Mouse (Mus musculus) intestine, postnatal 0 days (tissue): ENCODE results near the gene Utp20. TPM values are rescaled to one million over a fixed set of nuclear protein-coding genes. Genes with fewer than 3 reads are reported as not detected.

Experiments
- ATAC-seq: fragments of 200-750 bp; cut with Nextera tagmentation; 2 replicates; pipeline ENCODE4 v1.8.0; 2017; ENCODE audit warnings: mild to moderate bottlenecking, moderate TSS enrichment, moderate library complexity
- H3K27ac ChIP-seq: fragments of 300-500 bp; sonication (generic); 2 replicates; pipeline ENCODE4 v1.5.1; 2014; ENCODE audit warnings: mild to moderate bottlenecking, low read depth, low read length, moderate library complexity
- H3K27me3 ChIP-seq: fragments of 300-500 bp; sonication (generic); replicated peaks from 2 replicates; pipeline ENCODE4 v1.6.1; 2014; ENCODE audit warnings: low read length, mixed read lengths; ENCODE audit not compliant: control insufficient read depth, insufficient read depth
- H3K36me3 ChIP-seq: fragments of 300-500 bp; sonication (generic); 2 replicates; pipeline ENCODE4 v1.6.1; 2014; ENCODE audit warnings: mild to moderate bottlenecking, moderate library complexity; ENCODE audit not compliant: control insufficient read depth, insufficient read depth
- H3K4me1 ChIP-seq: fragments of 300-500 bp; sonication (generic); replicated peaks from 2 replicates; pipeline ENCODE4 v1.6.1; 2014; ENCODE audit warnings: antibody characterized with exemption, low read length, mixed read lengths; ENCODE audit not compliant: control insufficient read depth, insufficient read depth
- H3K4me2 ChIP-seq: fragments of 300-500 bp; sonication (generic); replicated peaks from 2 replicates; pipeline ENCODE4 v1.6.1; 2014; ENCODE audit warnings: low read depth, mild to moderate bottlenecking, moderate library complexity
- H3K4me3 ChIP-seq: fragments of 300-500 bp; sonication (generic); 2 replicates; pipeline ENCODE4 v1.5.1; 2014; ENCODE audit warnings: low read depth, low read length
- H3K9ac ChIP-seq: fragments of 300-500 bp; sonication (generic); 2 replicates; pipeline ENCODE4 v1.6.1; 2014; ENCODE audit warnings: mild to moderate bottlenecking, low read depth, low read length
- H3K9me3 ChIP-seq: fragments of 300-500 bp; sonication (generic); 2 replicates; pipeline ENCODE4 v1.6.1; 2016; ENCODE audit warnings: mixed run types; ENCODE audit not compliant: control insufficient read depth
- CTCF ChIP-seq: sonication (generic); IDR thresholded peaks from 2 replicates; pipeline ENCODE4 v1.5.1; 2016; ENCODE audit warnings: low read depth, mild to moderate bottlenecking, control low read depth, antibody characterized with exemption, moderate library complexity
- WGBS: fragments of 180-500 bp; shearing (Covaris S2); extraction: QIAGEN DNeasy Blood & Tissue Kit; methylation state at CpG from one replicate; pipeline ENCODE4 v1.1.7; 2014; 5-methylcytosine and 5-hydroxymethylcytosine counted together
- polyA plus RNA-seq: library from polyadenylated mRNA; unstranded; fragments of >200 nt; fragmentation: Nextera tagmentation; extraction: Ambion mirVana; gene quantifications from 2 replicates; pipeline ENCODE4 v1.2.1, GENCODE M21; 2015

The Utp20 gene
- polyA plus RNA-seq, 1 experiment from 2014 or later, result 4.6 TPM

- Histone ChIP-seq H3K4me1 (no peaks in the 10 kb centered on the region), H3K36me3 (no peaks in the 10 kb centered on the region), H3K4me2 (no peak overlapping the region), H3K9ac (no peak overlapping the region), H3K4me3 (no peak overlapping the region), H3K27me3 (no peaks in the 10 kb centered on the region), H3K9me3 (no peaks in the 10 kb centered on the region), H3K27ac (no peak overlapping the region)
- WGBS, result 50% methylated on average over 13 of the region's 13 CpGs
- ATAC-seq, result peak; percentile 60; the same call in 1 of the 2 replicates
- no peak for TF ChIP-seq CTCF
Observed at GRCm38 (mm10) chr10:88716986-88717755, 109.4 kb downstream of the Utp20 start.

GRCm38 (mm10) chr10:88715621-88716020 lies 111.0 kb downstream of the Utp20 start:
- no peak overlapping the region for H3K9ac ChIP-seq
- no peaks in the 10 kb centered on the region for H3K9me3 ChIP-seq
- no peak for ATAC-seq
- no peaks in the 10 kb centered on the region for H3K36me3 ChIP-seq
- no peak overlapping the region for H3K4me2 ChIP-seq
- TF ChIP-seq CTCF, result no peak
- no peaks in the 10 kb centered on the region for H3K4me1 ChIP-seq
- WGBS, result 85% methylated on average over 6 of the region's 6 CpGs
- H3K4me3 ChIP-seq, result no peak overlapping the region
- no peaks in the 10 kb centered on the region for H3K27me3 ChIP-seq
- H3K27ac ChIP-seq, result no peak overlapping the region

DNA sequence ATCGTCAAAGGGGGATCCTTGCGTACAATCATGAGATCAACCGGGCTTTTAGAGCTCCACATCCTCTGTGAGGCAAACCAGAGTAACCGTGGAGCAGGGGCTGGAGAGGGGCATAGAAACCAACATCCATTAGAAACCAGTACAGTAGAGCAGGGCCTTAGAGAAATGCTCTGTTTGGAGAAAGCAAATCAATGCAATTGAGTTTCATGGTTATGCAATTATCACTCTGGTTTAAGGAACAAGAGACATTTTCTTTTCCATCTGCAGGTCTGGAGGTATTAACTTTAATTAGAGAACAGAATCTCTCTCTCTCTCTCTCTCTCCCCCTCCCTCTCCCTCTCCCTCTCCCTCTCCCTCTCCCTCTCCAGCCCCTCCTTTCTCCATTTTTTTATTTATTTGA lies 111.9 kb downstream of the Utp20 start:
- ATAC-seq, result no peak
- 83% methylated on average over 4 of the region's 4 CpGs for WGBS
- Histone ChIP-seq H3K27ac (no peak overlapping the region), H3K27me3 (no peaks in the 10 kb centered on the region), H3K4me1 (no peaks in the 10 kb centered on the region), H3K9me3 (no peaks in the 10 kb centered on the region), H3K9ac (no peak overlapping the region), H3K4me3 (no peak overlapping the region), H3K36me3 (no peaks in the 10 kb centered on the region), H3K4me2 (no peak overlapping the region)
- TF ChIP-seq CTCF, result no peak

DNA sequence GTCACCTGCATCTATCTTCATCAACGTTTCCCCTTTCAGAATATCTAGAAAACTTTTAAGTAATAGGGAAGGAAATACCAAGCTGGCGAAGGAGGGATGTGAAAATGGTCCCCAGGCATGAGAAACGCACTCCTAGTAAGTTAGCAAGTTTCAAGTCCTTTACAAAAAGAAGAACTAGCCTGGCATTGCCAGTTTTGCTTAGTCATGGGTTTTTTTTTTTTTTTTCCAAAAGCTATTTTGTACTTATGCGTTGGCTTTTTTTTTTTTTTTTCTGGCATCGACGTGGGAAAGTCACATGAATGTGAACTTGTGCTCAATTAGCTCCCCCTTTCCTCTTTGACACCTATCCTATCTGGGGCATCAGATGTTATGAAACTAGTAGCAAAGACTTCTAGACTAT lies 114.2 kb downstream of the Utp20 start:
- no peak for ATAC-seq
- H3K27me3 ChIP-seq, result no peaks in the 10 kb centered on the region
- TF ChIP-seq CTCF, result no peak
- H3K9me3 ChIP-seq, result no peaks in the 10 kb centered on the region
- no peak overlapping the region for H3K4me3 ChIP-seq
- H3K27ac ChIP-seq, result no peak overlapping the region
- H3K4me2 ChIP-seq, result no peak overlapping the region
- 80% methylated on average over 6 of the region's 6 CpGs for WGBS
- no peak overlapping the region for H3K9ac ChIP-seq
- H3K4me1 ChIP-seq, result no peaks in the 10 kb centered on the region
- H3K36me3 ChIP-seq, result no peaks in the 10 kb centered on the region

DNA sequence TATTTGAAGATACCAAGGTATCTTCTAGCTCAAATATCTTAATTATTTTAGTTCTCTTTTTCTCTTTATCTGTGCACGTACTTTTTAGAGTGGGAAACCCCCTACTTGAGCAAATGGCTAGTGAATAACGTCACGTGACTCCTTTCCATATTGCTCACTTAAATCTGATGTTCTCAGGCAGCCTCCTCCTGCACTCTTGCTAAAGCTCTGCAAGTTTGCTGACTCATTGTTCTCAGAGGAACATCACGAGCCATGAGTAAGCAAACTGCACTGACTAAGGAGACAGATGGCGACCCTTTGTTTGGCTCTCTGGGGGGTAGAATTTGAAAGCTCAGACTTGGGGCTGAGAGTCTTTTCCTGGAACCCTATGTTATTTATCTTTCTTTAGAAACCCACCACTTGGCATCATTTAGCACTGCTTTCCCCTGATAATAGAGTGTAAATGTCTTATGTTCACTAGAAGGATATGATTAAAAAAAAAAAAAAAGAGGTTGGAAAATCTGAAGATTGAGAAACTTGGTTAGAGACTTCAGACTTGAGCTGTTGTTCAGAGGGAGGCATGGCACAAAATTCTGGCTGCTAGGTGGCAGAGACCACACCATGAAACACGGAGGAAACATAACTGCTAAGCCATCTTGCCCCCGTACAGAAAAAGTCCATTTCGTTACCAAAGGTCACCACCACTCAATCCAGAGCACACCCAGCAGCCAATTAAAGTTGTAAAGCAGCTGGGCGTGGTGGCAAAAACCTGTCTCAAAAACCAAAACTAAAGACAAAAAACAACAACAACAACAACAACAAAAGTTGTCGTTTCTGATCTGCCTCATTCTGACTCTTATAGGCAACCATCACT lies 117.7 kb downstream of the Utp20 start:
- H3K4me3 ChIP-seq, result no peak overlapping the region
- no peak for ATAC-seq
- no peaks in the 10 kb centered on the region for H3K9me3 ChIP-seq
- H3K27me3 ChIP-seq, result no peaks in the 10 kb centered on the region
- no peak overlapping the region for H3K9ac ChIP-seq
- no peak for TF ChIP-seq CTCF
- H3K27ac ChIP-seq, result no peak overlapping the region
- WGBS, result 51% methylated on average over 10 of the region's 10 CpGs
- no peaks in the 10 kb centered on the region for H3K36me3 ChIP-seq
- H3K4me1 ChIP-seq, result no peaks in the 10 kb centered on the region
- H3K4me2 ChIP-seq, result no peak overlapping the region

DNA sequence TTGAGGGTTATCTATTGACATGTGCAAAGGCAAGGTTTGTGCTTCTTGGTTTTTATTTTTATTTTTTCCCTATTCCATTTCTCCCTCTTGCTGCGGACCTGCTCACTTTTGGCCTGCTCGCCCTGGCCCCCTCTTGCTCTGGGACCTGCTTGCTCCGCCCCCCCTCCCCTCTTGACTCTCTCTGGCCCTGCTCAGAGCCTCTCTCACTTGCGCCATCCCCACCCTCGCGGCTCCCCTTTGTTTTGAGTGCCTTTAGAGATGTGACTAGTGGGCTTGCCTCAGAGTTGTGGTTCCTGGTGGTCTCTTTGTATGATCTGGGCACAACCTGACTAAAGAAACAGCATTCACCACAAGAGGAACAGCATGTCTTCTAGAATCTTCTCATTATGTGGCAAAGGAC lies 125.7 kb downstream of the Utp20 start:
- Histone ChIP-seq H3K4me3 (no peak overlapping the region), H3K27me3 (no peaks in the 10 kb centered on the region), H3K36me3 (no peaks in the 10 kb centered on the region), H3K9me3 (no peaks in the 10 kb centered on the region), H3K4me1 (no peaks in the 10 kb centered on the region), H3K27ac (no peak overlapping the region), H3K9ac (no peak overlapping the region), H3K4me2 (no peak overlapping the region)
- no peak for TF ChIP-seq CTCF
- ATAC-seq, result no peak
- WGBS, result 77% methylated on average over 6 of the region's 6 CpGs

Other genes with a start within 250 kb of the Utp20 start
- gene Mybpc1, start 221.7 kb downstream of the Utp20 start, polyA plus RNA-seq, result 2.2 and 3.5 TPM in 2 replicates
- gene Spic, start 141.8 kb downstream of the Utp20 start, polyA plus RNA-seq, result 0.20 and 0.59 TPM in 2 replicates
- 153 and 163 TPM in 2 replicates for gene Arl1, start 95.9 kb downstream of the Utp20 start, polyA plus RNA-seq
- 3.3 and 4.9 TPM in 2 replicates for gene Slc5a8, start 59.2 kb upstream of the Utp20 start, polyA plus RNA-seq